Comparison of ENCODE assay signal across 29 mouse cellular contexts in genomic region chr2:181239261-181239660, GRCm38 (mm10). TPM values are rescaled to one million over a fixed set of nuclear protein-coding genes. Genes with fewer than 3 reads are reported as not detected.
A peak's percentile ranks its signal among the peaks of the same experiment; 100 is the strongest.
DNase-seq lines count a peak whose midpoint lies in the region; TF ChIP-seq lines count a peak whose summit lies in the region.
"Had no signal": no experiment of that assay in that cellular context is flagged by ENCODE, and none has a peak within 500 bp of the region (broad histone marks: within the 10 kb centered on the region; RNA-seq: fewer than 3 reads in every experiment).

No protein-coding gene starts in this region.

- no peaks in the 10 kb centered on the region for H3K27me3 ChIP-seq in heart, adult 2 months (ENCODE audit: control insufficient read depth, insufficient read depth, low read length)
- no peaks in the 10 kb centered on the region for H3K27me3 ChIP-seq in liver, adult 2 months (ENCODE audit: control insufficient read depth, insufficient read depth, low read length)
- H3K27me3 ChIP-seq in spleen, adult 2 months (ENCODE audit: control insufficient read depth, insufficient read depth, low read length): no peaks in the 10 kb centered on the region
- no peaks in the 10 kb centered on the region for H3K27me3 ChIP-seq in splenic B cell, adult 2 months (ENCODE audit: control insufficient read depth, insufficient read depth, low read length, poor library complexity, severe bottlenecking)
- H3K27me3 ChIP-seq: limb, embryonic 15.5 days had no signal

- DNase-seq in heart, adult 2 months: no peak
- DNase-seq in heart, postnatal 10 days: no peak
- DNase-seq in liver, adult 2 months (ENCODE audit: extremely low read depth, low read depth, low spot score): no peak
- DNase-seq in liver: no peak
- peak in 1 of 2 experiments; percentile 16 for DNase-seq in spleen, adult 2 months (ENCODE audit: low read depth in 1 of 2, low spot score in 2 of 2)
- DNase-seq in spleen, postnatal 36 days (ENCODE audit: low spot score in 2 of 2): no peak
- peak; percentile 35 for DNase-seq in splenic B cell, adult 2 months (ENCODE audit: low read depth, low spot score)
- no peak for DNase-seq in cerebellum, postnatal 10 days
- DNase-seq: adrenal gland, postnatal 25 days; cerebellum, adult 11 months; cerebellum, adult 9-11 months; gastrocnemius, postnatal 25 days; kidney, postnatal 4 days; lung, postnatal 10 days; midbrain, embryonic 14.5 days; right cerebral cortex, adult 18-20 months; right cerebral cortex, postnatal 4 days had no signal

- H3K27ac ChIP-seq in heart, adult 2 months: no peak overlapping the region
- no peak overlapping the region for H3K27ac ChIP-seq in liver, adult 2 months (replicated peaks; ENCODE audit: insufficient read depth, low read depth, low read length)
- peak overlapping the region; percentile 72 for H3K27ac ChIP-seq in spleen, adult 2 months (ENCODE audit: insufficient read depth, low read length)
- H3K27ac ChIP-seq: forebrain, embryonic 10.5 days; limb, embryonic 15.5 days had no signal

- no peaks in the 10 kb centered on the region for H3K36me3 ChIP-seq in heart, adult 2 months (ENCODE audit: control insufficient read depth, insufficient read depth, low read length)
- peaks cover 28% of the 10 kb centered on the region for H3K36me3 ChIP-seq in liver, adult 2 months (ENCODE audit: control insufficient read depth, insufficient read depth, low read length)
- H3K36me3 ChIP-seq in spleen, adult 2 months (ENCODE audit: control insufficient read depth, insufficient read depth, low read length): peaks cover 45% of the 10 kb centered on the region
- peaks cover 21% of the 10 kb centered on the region for H3K36me3 ChIP-seq in splenic B cell, adult 2 months (ENCODE audit: control insufficient read depth, insufficient read depth, low read length, poor library complexity, severe bottlenecking)
- H3K36me3 ChIP-seq: forebrain, embryonic 10.5 days had no signal

- H3K4me1 ChIP-seq in heart, adult 2 months (ENCODE audit: control insufficient read depth, insufficient read depth, low read length): peaks cover 12% of the 10 kb centered on the region
- H3K4me1 ChIP-seq in liver, adult 2 months (ENCODE audit: control insufficient read depth, insufficient read depth, low read length): peaks cover 32% of the 10 kb centered on the region
- peaks cover 36% of the 10 kb centered on the region for H3K4me1 ChIP-seq in spleen, adult 2 months (ENCODE audit: control insufficient read depth, insufficient read depth, insufficient read length)

- H3K4me3 ChIP-seq in heart, adult 2 months: no peak overlapping the region
- H3K4me3 ChIP-seq in liver, adult 2 months (ENCODE audit: insufficient read depth, low read depth, low read length): no peak overlapping the region; the same call in 1 of the 2 replicates
- H3K4me3 ChIP-seq in spleen, adult 2 months (ENCODE audit: extremely low read depth, insufficient read depth, insufficient read length): peak overlapping the region; percentile 36; the same call in 1 of the 2 replicates
- H3K4me3 ChIP-seq: forebrain, embryonic 10.5 days; limb, embryonic 15.5 days; myocyte had no signal

- no peak for TF ChIP-seq CTCF in heart, adult 2 months (IDR thresholded peaks at IDR 0.05)
- no peak for TF ChIP-seq CTCF in liver, adult 2 months (IDR thresholded peaks at IDR 0.05; ENCODE audit: low read depth, low read length)
- no peak for TF ChIP-seq CTCF in spleen, adult 2 months (IDR thresholded peaks at IDR 0.05; ENCODE audit: extremely low read depth, insufficient read depth, insufficient read length, insufficient replicate concordance)

- TF ChIP-seq EP300 in heart, adult 2 months (IDR thresholded peaks at IDR 0.05; ENCODE audit: insufficient read depth, low read depth, low read length): no peak

- H3K9ac ChIP-seq in heart, adult 2 months (ENCODE audit: low read depth, low read length): peak overlapping the region; percentile 26; the same call in 1 of the 2 replicates
- peak overlapping the region; percentile 13 for H3K9ac ChIP-seq in liver, adult 2 months (ENCODE audit: low read depth, low read length)
- H3K9ac ChIP-seq: limb, embryonic 15.5 days had no signal

- TF ChIP-seq POLR2A in heart, adult 2 months (IDR thresholded peaks at IDR 0.05; ENCODE audit: insufficient read depth, low read depth, low read length): no peak
- no peak for TF ChIP-seq POLR2A in liver, adult 2 months (IDR thresholded peaks at IDR 0.05; ENCODE audit: extremely low read depth, insufficient read depth, low read length)
- TF ChIP-seq POLR2A in spleen, adult 2 months (IDR thresholded peaks at IDR 0.05; ENCODE audit: low read depth, low read length): no peak

- intact Hi-C loops in heart, adult 2 months (cut with DNase I): no loop called here
- intact Hi-C loops in heart, postnatal 10 days (cut with DNase I): no loop called here

- no peaks in the 10 kb centered on the region for H3K79me2 ChIP-seq in heart, adult 2 months (replicated peaks; ENCODE audit: control insufficient read depth, insufficient read depth, low read length)
- H3K79me2 ChIP-seq in liver, adult 2 months (ENCODE audit: control insufficient read depth, insufficient read depth, low read length): peaks cover 35% of the 10 kb centered on the region

- 86% methylated on average over 9 of the region's 9 CpGs for WGBS in heart, adult 2 months
- 79% methylated on average over 9 of the region's 9 CpGs for WGBS in liver, adult 2 months
- 84% methylated on average over 9 of the region's 9 CpGs for WGBS in spleen, adult 2 months

RNA-seq across cellular contexts. Expression of gene Helz2, which starts 2.6 kb away (rescaled TPM):
- 10 to 100 TPM in 1 of 2 experiments, 1 to 10 TPM in 1; 9.2 to 11.2 TPM for total RNA-seq in heart, adult 2 months (2021)
- polyA plus RNA-seq in heart, adult 2 months (2012; rRNA removed): 14.1 and 19.4 TPM in 2 replicates
- 10 to 100 TPM in 1 of 2 experiments, 1 to 10 TPM in 1; 9.3 to 10.2 TPM for total RNA-seq in heart, postnatal 10 days (2021)
- 20.3 and 28.9 TPM in 2 replicates for total RNA-seq in liver, adult 2 months (2014; rRNA removed)
- 39.6 and 65.9 TPM in 2 replicates for polyA plus RNA-seq in liver, adult 2 months (2012; rRNA removed)
- polyA plus RNA-seq in spleen, adult 2 months (2012; rRNA removed): 101 and 132 TPM in 2 replicates

RNA-seq across cellular contexts. Expression of gene Fndc11, which starts 19.4 kb away (rescaled TPM):
- total RNA-seq in heart, adult 2 months (2021): not detected
- polyA plus RNA-seq in heart, adult 2 months (2012; rRNA removed): 0.29 and 0.43 TPM in 2 replicates
- under 1 TPM in 1 of 2 experiments, not detected in 1; 0.30 TPM for total RNA-seq in heart, postnatal 10 days (2021)
- not detected in 2 replicates for total RNA-seq in liver, adult 2 months (2014; rRNA removed)
- 0.10 and 0.12 TPM in 2 replicates for polyA plus RNA-seq in liver, adult 2 months (2012; rRNA removed)
- polyA plus RNA-seq in spleen, adult 2 months (2012; rRNA removed): 1.1 and 1.3 TPM in 2 replicates
- total RNA-seq: ES-E14; gastrocnemius, postnatal 25 days; left cerebral cortex, adult 18-20 months; megakaryocyte-erythroid progenitor cell, adult 5-6 weeks had no signal
- polyA plus RNA-seq: cortical plate, adult 2 months; embryonic facial prominence, embryonic 11.5 days; forebrain, embryonic 16.5 days; hindbrain, embryonic 11.5 days; myocyte; neural tube, embryonic 14.5 days had no signal

RNA-seq across cellular contexts. Expression of gene Srms, which starts 26.3 kb away (rescaled TPM):
- under 1 TPM; 0.44 to 0.59 TPM for total RNA-seq in heart, adult 2 months (2021)
- polyA plus RNA-seq in heart, adult 2 months (2012; rRNA removed): 0.59 and 1.3 TPM in 2 replicates
- under 1 TPM; 0.17 to 0.25 TPM for total RNA-seq in heart, postnatal 10 days (2021)
- 0.28 and 0.54 TPM in 2 replicates for total RNA-seq in liver, adult 2 months (2014; rRNA removed)
- polyA plus RNA-seq in liver, adult 2 months (2012; rRNA removed): 1.3 and 1.7 TPM in 2 replicates
- polyA plus RNA-seq in spleen, adult 2 months (2012; rRNA removed): 1.4 and 1.9 TPM in 2 replicates
- total RNA-seq: megakaryocyte-erythroid progenitor cell, adult 5-6 weeks had no signal
- polyA plus RNA-seq: embryonic facial prominence, embryonic 11.5 days; myocyte had no signal

RNA-seq across cellular contexts. Expression of gene Ptk6, which starts 36.7 kb away (rescaled TPM):
- total RNA-seq in heart, adult 2 months (2021): under 1 TPM in 1 of 2 experiments, not detected in 1; 0.07 TPM
- 0.03 TPM in 1 of 2 replicates, not detected in the other for polyA plus RNA-seq in heart, adult 2 months (2012; rRNA removed)
- not detected for total RNA-seq in heart, postnatal 10 days (2021)
- 1.1 and 2.5 TPM in 2 replicates for total RNA-seq in liver, adult 2 months (2014; rRNA removed)
- polyA plus RNA-seq in liver, adult 2 months (2012; rRNA removed): 0.81 and 0.83 TPM in 2 replicates
- 0.13 and 0.15 TPM in 2 replicates for polyA plus RNA-seq in spleen, adult 2 months (2012; rRNA removed)
- total RNA-seq: adrenal gland, postnatal 25 days; gastrocnemius, postnatal 25 days; left cerebral cortex, adult 18-20 months; megakaryocyte-erythroid progenitor cell, adult 5-6 weeks had no signal
- polyA plus RNA-seq: embryonic facial prominence, embryonic 11.5 days; forebrain, embryonic 10.5 days; forebrain, embryonic 16.5 days; hindbrain, embryonic 11.5 days; kidney, embryonic 14.5 days; midbrain, embryonic 14.5 days; neural tube, embryonic 14.5 days had no signal

RNA-seq across cellular contexts. Expression of gene Gmeb2, which starts 48.6 kb away (rescaled TPM):
- total RNA-seq in heart, adult 2 months (2021): 10 to 100 TPM in 1 of 2 experiments, 1 to 10 TPM in 1; 8.5 to 10.2 TPM
- polyA plus RNA-seq in heart, adult 2 months (2012; rRNA removed): 9.4 and 12.7 TPM in 2 replicates
- 10 to 100 TPM; 12.3 to 15.3 TPM for total RNA-seq in heart, postnatal 10 days (2021)
- total RNA-seq in liver, adult 2 months (2014; rRNA removed): 7.4 and 8.8 TPM in 2 replicates
- polyA plus RNA-seq in liver, adult 2 months (2012; rRNA removed): 10.7 and 16.1 TPM in 2 replicates
- polyA plus RNA-seq in spleen, adult 2 months (2012; rRNA removed): 22.8 and 27.1 TPM in 2 replicates
